Mouse (Mus musculus) heart, postnatal 0 days (tissue): ENCODE data around the gene Mars2. TPM values are rescaled to one million over a fixed set of nuclear protein-coding genes. Genes with fewer than 3 reads are reported as not detected.
A peak's percentile ranks its signal among the peaks of the same experiment; 100 is the strongest.

Source experiments
- ATAC-seq: fragments of 200-750 bp; cut with Nextera tagmentation; 2 replicates; pipeline ENCODE4 v1.8.0; 2017; ENCODE audit warnings: low read depth, moderate number of reproducible peaks, moderate library complexity; ENCODE audit not compliant: insufficient read depth
- DNase-seq: peaks from one replicate; pipeline ENCODE4 v3.0.0-alpha.2; 2016; ENCODE audit warnings: low spot score
- H3K27ac ChIP-seq: fragments of 300-500 bp; sonication (generic); 2 replicates; pipeline ENCODE4 v1.5.1; 2014; ENCODE audit warnings: low read depth, mild to moderate bottlenecking
- H3K27me3 ChIP-seq: fragments of 300-500 bp; sonication (generic); 2 replicates; pipeline ENCODE4 v1.6.1; 2014; ENCODE audit warnings: low read length, mixed read lengths; ENCODE audit not compliant: control insufficient read depth, insufficient read depth
- H3K36me3 ChIP-seq: fragments of 300-500 bp; sonication (generic); replicated peaks from 2 replicates; pipeline ENCODE4 v1.6.1; 2014; ENCODE audit warnings: low read length, mixed read lengths; ENCODE audit not compliant: control insufficient read depth, insufficient read depth
- H3K4me1 ChIP-seq: fragments of 300-500 bp; sonication (generic); 2 replicates; pipeline ENCODE4 v1.6.1; 2014; ENCODE audit warnings: antibody characterized with exemption; ENCODE audit not compliant: control insufficient read depth, insufficient read depth
- H3K4me2 ChIP-seq: fragments of 300-500 bp; sonication (generic); 2 replicates; pipeline ENCODE4 v1.6.1; 2014; ENCODE audit warnings: low read depth, mild to moderate bottlenecking, low read length, moderate library complexity
- H3K4me3 ChIP-seq: fragments of 300-500 bp; sonication (generic); 2 replicates; pipeline ENCODE4 v1.5.1; 2014; ENCODE audit warnings: low read depth, low read length
- H3K9ac ChIP-seq: fragments of 300-500 bp; sonication (generic); replicated peaks from 2 replicates; pipeline ENCODE4 v1.6.1; 2014; ENCODE audit warnings: low read depth, low read length, mixed read lengths
- H3K9me3 ChIP-seq: fragments of 300-500 bp; sonication (generic); replicated peaks from 2 replicates; pipeline ENCODE4 v1.6.1; 2016; ENCODE audit warnings: low read length; ENCODE audit not compliant: control insufficient read depth
- CTCF ChIP-seq: IDR thresholded peaks from 2 replicates; pipeline ENCODE4 v1.5.1; 2016; ENCODE audit warnings: antibody characterized with exemption, control low read depth, low read depth
- EP300 ChIP-seq: IDR thresholded peaks from 2 replicates; pipeline ENCODE4 v1.6.1; 2016; ENCODE audit warnings: antibody characterized with exemption, low read depth
- WGBS: fragments of 180-500 bp; shearing (Covaris S2); extraction: QIAGEN DNeasy Blood & Tissue Kit; methylation state at CpG from one replicate; pipeline ENCODE4 v1.1.7; 2014; 5-methylcytosine and 5-hydroxymethylcytosine counted together
- polyA plus RNA-seq: library from polyadenylated mRNA; unstranded; fragments of >200 nt; fragmentation: Nextera tagmentation; extraction: Ambion mirVana; gene quantifications from 2 replicates; pipeline ENCODE4 v1.2.1, GENCODE M21; 2015
- total RNA-seq: library from RNA; depleted of rRNA; stranded (reverse); fragments of >200 nt; gene quantifications from 2 replicates; pipeline ENCODE4 v1.2.3, GENCODE M21; 2014; ENCODE audit warnings: low replicate concordance

Gene Mars2
- total and polyA plus RNA-seq, 2 experiments from 2014 or later: 2.9 to 5.1 TPM

DNA sequence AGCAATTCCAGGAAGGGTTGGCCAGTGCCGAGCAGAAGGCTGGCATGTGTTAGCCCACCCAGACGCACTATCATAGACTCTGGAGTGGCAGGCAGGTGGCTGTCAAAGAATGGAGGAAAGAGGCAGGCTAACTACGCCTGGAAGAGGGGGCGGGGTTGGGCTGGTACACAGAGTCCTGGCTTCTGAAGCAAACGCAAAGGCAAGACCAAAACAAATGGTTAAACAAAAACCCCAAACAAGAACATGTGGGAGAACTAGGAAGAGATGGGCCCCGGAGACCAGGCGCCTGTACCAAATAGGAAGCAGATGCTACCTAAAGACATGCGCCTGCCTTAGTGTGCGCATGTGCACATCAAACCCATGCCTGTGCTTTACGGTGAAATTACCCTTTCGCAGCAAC, 12.9 kb upstream of the Mars2 start:
- Histone ChIP-seq H3K4me2 (peak overlapping the region; percentile 72; the same call in 1 of the 2 replicates), H3K9me3 (no peaks in the 10 kb centered on the region), H3K4me3 (no peak overlapping the region), H3K27me3 (no peaks in the 10 kb centered on the region), H3K36me3 (no peaks in the 10 kb centered on the region), H3K9ac (0 out of 2 replicates have a peak overlapping the region, but pooled peaks have one; percentile 2), H3K27ac (no peak overlapping the region), H3K4me1 (peaks cover 25% of the 10 kb centered on the region)
- DNase-seq (no peak), ATAC-seq (no peak)
- 81% methylated on average over 11 of the region's 11 CpGs for WGBS
- no peak for TF ChIP-seq CTCF
- TF ChIP-seq EP300: no peak

DNA sequence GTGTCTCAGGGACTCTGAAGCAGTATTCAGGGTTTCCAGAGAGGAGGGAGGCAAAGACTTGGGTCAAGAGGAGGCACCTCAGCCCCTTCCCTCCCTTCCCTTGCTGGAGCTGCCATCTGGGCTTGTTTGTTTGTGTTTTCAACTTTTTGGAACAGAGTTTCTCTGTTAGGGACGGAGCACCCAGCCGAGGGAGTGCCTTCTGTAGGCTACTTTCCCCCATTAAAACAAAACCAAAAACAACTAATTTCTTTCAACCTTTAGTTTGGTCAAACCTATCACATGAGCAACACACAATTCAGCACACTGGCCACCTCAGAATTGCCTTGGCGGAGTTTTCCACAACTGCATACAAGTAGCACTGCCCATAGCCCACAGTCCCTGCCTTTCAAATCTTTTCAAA, 11.6 kb upstream of the Mars2 start:
- H3K27me3 ChIP-seq: no peaks in the 10 kb centered on the region
- peak overlapping the region; percentile 78 for H3K4me3 ChIP-seq
- H3K4me2 ChIP-seq: peak overlapping the region; percentile 72
- no peak for TF ChIP-seq CTCF
- TF ChIP-seq EP300: no peak
- DNase-seq (no peak), ATAC-seq (no peak)
- peaks cover 25% of the 10 kb centered on the region for H3K4me1 ChIP-seq
- WGBS: 54% methylated on average over 3 of the region's 3 CpGs
- no peaks in the 10 kb centered on the region for H3K36me3 ChIP-seq
- 0 out of 2 replicates have a peak overlapping the region, but pooled peaks have one; percentile 16 for H3K27ac ChIP-seq
- H3K9ac ChIP-seq: peak overlapping the region; percentile 50
- H3K9me3 ChIP-seq: no peaks in the 10 kb centered on the region

DNA sequence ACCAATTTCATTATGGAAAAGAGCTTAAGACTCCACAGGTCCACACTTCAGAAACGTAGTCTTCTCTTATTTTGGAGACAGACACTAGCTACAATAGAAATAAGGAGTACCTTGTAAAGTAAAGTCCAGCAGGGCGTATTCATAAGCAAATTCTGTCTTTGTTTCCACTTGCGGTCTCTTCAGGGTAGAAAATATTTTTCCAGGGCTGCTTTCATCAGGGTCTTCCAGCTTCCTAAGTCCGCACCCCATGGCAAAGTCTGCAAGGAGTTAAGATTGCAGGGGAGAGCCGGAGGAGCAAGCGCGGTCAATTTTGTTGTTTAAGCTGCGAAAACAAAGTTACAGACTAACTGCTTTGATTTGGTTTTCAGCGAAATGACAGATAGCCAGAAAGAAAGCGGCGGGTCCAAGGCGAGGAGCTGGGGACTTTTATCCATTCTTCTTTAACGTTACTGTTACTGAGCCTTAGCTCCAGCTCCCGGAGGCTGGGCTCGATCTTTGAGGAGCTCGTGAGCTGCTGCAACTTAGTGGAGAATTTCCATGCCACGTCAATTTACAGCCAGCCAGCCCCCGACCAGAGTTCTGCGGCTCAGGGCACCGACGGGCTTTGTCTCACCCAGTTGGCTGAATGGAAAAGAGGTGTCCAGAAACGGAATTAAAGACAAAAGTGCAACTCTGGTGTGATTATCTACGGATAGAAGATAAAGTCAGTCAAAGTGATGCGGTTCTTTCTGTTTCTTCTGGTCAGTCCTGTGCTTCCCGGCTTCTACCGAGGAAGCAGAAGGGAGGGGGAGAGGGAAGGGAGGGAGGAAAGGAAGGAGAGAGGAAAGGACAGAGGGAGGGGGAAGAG, 10.7 kb upstream of the Mars2 start, which contains the start of gene Rftn2:
Rftn2 (minus strand) TSS at position 772 of the 847 bp plus-strand sequence.
- peak; percentile 78 for ATAC-seq
- H3K4me2 ChIP-seq: peak within 1 kb of the TSS; percentile 72

DNA sequence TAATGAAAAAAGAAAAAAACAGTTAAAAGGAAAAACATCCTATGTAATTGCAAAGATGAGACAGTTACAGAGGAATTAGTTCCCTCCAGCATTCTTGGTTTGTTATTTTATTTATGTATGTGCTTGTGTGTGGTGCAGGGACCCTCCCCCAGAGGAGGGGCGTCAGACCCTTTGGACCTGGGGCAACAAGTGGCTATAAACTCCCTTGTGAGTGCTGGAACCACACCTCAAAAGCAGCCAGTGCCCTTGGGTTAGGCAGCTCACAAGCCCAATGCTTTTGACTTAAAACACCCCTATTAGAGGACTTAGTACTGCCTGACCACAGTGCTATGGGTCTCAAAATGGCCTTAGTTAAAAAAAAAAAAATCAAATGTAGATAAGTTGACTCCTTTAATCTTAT, 9.6 kb upstream of the Mars2 start:
- WGBS: 59% methylated on average over 1 of the region's 1 CpGs
- no peak overlapping the region for H3K27ac ChIP-seq
- no peak for DNase-seq
- ATAC-seq: no peak
- H3K4me3 ChIP-seq: no peak overlapping the region
- no peaks in the 10 kb centered on the region for H3K27me3 ChIP-seq
- no peak overlapping the region for H3K4me2 ChIP-seq
- H3K9me3 ChIP-seq: no peaks in the 10 kb centered on the region
- TF ChIP-seq CTCF (no peak), EP300 (no peak)
- no peaks in the 10 kb centered on the region for H3K36me3 ChIP-seq
- peaks cover 9% of the 10 kb centered on the region; the same call in 1 of the 2 replicates for H3K4me1 ChIP-seq
- no peak overlapping the region for H3K9ac ChIP-seq

More for the DNA sequence above, 10.7 kb upstream of the Mars2 start, which contains the start of gene Rftn2:
- Histone ChIP-seq H3K27me3 (no peaks in the 10 kb centered on the region), H3K36me3 (no peaks in the 10 kb centered on the region), H3K4me3 (peak within 1 kb of the TSS; percentile 78), H3K9me3 (no peaks in the 10 kb centered on the region), H3K4me1 (peaks cover 20% of the 10 kb centered on the region), H3K9ac (peak within 1 kb of the TSS; percentile 78), H3K27ac (peak within 1 kb of the TSS; percentile 77)
- no peak for DNase-seq
- TF ChIP-seq CTCF (no peak), EP300 (no peak)
- WGBS: 4% methylated on average over 26 of the region's 26 CpGs

DNA sequence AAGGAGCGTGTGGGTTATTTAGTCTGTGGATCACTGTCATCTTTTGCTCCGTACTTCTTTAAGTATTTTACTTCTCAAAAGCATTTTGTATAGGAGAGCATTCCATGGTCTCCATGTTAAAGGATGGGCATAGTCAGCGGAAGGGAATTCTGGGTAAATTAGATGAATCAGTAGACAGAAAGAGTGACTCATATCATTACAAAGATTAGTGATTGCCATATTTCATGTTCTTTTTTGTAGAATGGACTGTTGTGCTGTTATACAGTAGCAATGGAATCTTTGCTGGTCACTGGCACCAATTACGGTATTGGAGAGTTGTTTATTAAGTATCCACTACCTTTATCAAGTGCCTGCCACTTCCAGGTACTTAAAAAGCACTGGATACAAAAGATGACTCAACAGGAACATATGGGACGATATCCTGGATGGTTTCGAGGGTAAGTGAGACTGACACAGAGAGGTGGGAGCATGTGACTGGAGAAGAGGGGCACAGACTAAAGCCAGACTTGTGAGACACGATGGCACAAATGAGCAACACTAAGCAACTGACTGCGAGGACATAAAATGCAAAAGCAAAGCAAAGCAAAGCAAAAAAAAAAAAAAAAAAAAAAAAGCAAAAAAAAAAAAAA, 8.6 kb upstream of the Mars2 start:
- Histone ChIP-seq H3K27ac (no peak overlapping the region), H3K4me1 (0 out of 2 replicates have a peak, but pooled peaks cover 6% of the 10 kb centered on the region), H3K36me3 (no peaks in the 10 kb centered on the region), H3K9ac (no peak overlapping the region), H3K9me3 (no peaks in the 10 kb centered on the region), H3K4me3 (no peak overlapping the region), H3K4me2 (no peak overlapping the region), H3K27me3 (no peaks in the 10 kb centered on the region)
- DNase-seq (no peak), ATAC-seq (no peak)
- 71% methylated on average over 8 of the region's 8 CpGs for WGBS
- TF ChIP-seq EP300 (no peak), CTCF (no peak)
